Mouse (Mus musculus) stomach, embryonic 14.5 days (tissue): ENCODE results near the gene Wfikkn2. TPM values are rescaled to one million over a fixed set of nuclear protein-coding genes. Genes with fewer than 3 reads are reported as not detected.
A peak's percentile ranks its signal among the peaks of the same experiment; 100 is the strongest.

Experiments used
- ATAC-seq: fragments of 200-750 bp; cut with Nextera tagmentation; 2 replicates; pipeline ENCODE4 v1.8.0; 2017; ENCODE audit warnings: low read depth, moderate TSS enrichment; ENCODE audit not compliant: insufficient number of reproducible peaks, insufficient read depth, low FRiP score
- H3K27ac ChIP-seq: fragments of 300-500 bp; sonication (generic); 2 replicates; pipeline ENCODE4 v1.5.1; 2014; ENCODE audit warnings: mild to moderate bottlenecking, low read length, moderate library complexity, mixed read lengths
- H3K27me3 ChIP-seq: fragments of 300-500 bp; sonication (generic); 2 replicates; pipeline ENCODE4 v1.6.1; 2014; ENCODE audit warnings: low read length, control low read depth, mixed read lengths; ENCODE audit not compliant: control insufficient read depth, insufficient read depth
- H3K36me3 ChIP-seq: fragments of 300-500 bp; sonication (generic); 2 replicates; pipeline ENCODE4 v1.6.1; 2014; ENCODE audit warnings: mild to moderate bottlenecking, control low read depth, low read length, moderate library complexity, mixed read lengths; ENCODE audit not compliant: control insufficient read depth, insufficient read depth
- H3K4me1 ChIP-seq: fragments of 300-500 bp; sonication (generic); 2 replicates; pipeline ENCODE4 v1.6.1; 2014; ENCODE audit warnings: low read length, control low read depth, mixed read lengths; ENCODE audit not compliant: control insufficient read depth, insufficient read depth
- H3K4me2 ChIP-seq: fragments of 300-500 bp; sonication (generic); replicated peaks from 2 replicates; pipeline ENCODE4 v1.6.1; 2014; ENCODE audit warnings: low read depth, low read length, control low read depth
- H3K4me3 ChIP-seq: fragments of 300-500 bp; sonication (generic); 2 replicates; pipeline ENCODE4 v1.5.1; 2014; ENCODE audit warnings: low read depth, low read length, control low read depth
- H3K9ac ChIP-seq: fragments of 300-500 bp; sonication (generic); replicated peaks from 2 replicates; pipeline ENCODE4 v1.6.1; 2014; ENCODE audit warnings: low read depth, mild to moderate bottlenecking, control low read depth, low read length, moderate library complexity, mixed read lengths
- H3K9me3 ChIP-seq: fragments of 300-500 bp; sonication (generic); 2 replicates; pipeline ENCODE4 v1.6.1; 2016; ENCODE audit warnings: low read depth, low read length, control low read depth; ENCODE audit not compliant: control insufficient read depth
- WGBS: fragments of 180-500 bp; shearing (Covaris S2); extraction: QIAGEN DNeasy Blood & Tissue Kit; methylation state at CpG from one replicate; pipeline ENCODE4 v1.1.7; 2014; 5-methylcytosine and 5-hydroxymethylcytosine counted together
- polyA plus RNA-seq: library from polyadenylated mRNA; unstranded; fragments of >200 nt; fragmentation: Nextera tagmentation; extraction: Ambion mirVana; gene quantifications from 2 replicates; pipeline ENCODE4 v1.2.1, GENCODE M21; 2014

Wfikkn2 gene
- polyA plus RNA-seq, 1 experiment from 2014 or later, result 1.3 TPM

DNA sequence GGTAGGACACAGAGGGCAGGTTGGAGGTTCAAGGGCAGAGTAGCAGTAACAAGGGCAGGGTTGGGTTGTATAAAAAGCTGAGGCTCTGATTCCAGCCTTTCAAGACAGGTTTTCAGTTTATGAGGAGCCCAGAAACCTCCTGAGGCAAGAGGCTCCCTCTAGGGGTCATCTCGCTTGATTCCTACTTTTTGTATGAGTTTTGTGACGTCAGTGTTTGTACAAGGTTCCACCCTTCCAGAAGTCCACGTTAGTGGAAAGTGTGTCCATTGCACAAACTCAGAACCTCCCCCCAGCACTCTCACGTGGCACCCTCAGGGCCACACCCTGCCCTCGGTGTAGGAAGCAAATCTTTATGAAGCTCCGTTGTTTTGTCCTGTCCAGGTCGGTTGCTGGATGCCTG lies 19.8 kb downstream of the Wfikkn2 start:
- ATAC-seq, result peak; percentile 87
- Histone ChIP-seq H3K9me3 (no peaks in the 10 kb centered on the region), H3K36me3 (no peaks in the 10 kb centered on the region), H3K27ac (no peak overlapping the region), H3K27me3 (no peaks in the 10 kb centered on the region), H3K4me2 (0 out of 2 replicates have a peak overlapping the region, but pooled peaks have one; percentile 18), H3K4me3 (no peak overlapping the region), H3K9ac (no peak overlapping the region), H3K4me1 (no peaks in the 10 kb centered on the region)
- WGBS, result 25% methylated on average over 7 of the region's 7 CpGs

DNA sequence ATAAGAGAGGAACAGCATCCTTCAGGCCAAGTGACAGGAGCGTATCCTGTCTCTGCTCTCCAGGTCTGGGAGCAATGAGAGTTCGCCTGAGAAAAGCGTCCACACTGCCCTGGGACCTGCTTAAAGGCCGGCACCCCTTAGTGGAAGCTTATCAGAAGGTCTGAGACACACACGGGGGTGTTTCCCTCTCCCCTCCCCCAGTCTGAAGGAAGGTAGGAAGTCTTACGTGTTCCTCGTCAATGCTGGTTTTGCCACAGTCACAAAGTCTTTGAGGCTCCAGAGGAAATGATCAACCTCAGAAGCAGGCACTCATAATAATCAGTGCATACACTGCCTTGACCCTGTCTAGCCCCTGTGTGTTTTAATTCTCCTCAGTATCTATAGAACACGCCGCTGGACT lies 22.3 kb downstream of the Wfikkn2 start:
- H3K9ac ChIP-seq, result no peak overlapping the region
- no peak for ATAC-seq
- no peaks in the 10 kb centered on the region for H3K9me3 ChIP-seq
- H3K27me3 ChIP-seq, result no peaks in the 10 kb centered on the region
- H3K4me1 ChIP-seq, result no peaks in the 10 kb centered on the region
- no peaks in the 10 kb centered on the region for H3K36me3 ChIP-seq
- H3K27ac ChIP-seq, result no peak overlapping the region
- no peak overlapping the region for H3K4me3 ChIP-seq
- H3K4me2 ChIP-seq, result no peak overlapping the region
- WGBS, result 68% methylated on average over 9 of the region's 9 CpGs

DNA sequence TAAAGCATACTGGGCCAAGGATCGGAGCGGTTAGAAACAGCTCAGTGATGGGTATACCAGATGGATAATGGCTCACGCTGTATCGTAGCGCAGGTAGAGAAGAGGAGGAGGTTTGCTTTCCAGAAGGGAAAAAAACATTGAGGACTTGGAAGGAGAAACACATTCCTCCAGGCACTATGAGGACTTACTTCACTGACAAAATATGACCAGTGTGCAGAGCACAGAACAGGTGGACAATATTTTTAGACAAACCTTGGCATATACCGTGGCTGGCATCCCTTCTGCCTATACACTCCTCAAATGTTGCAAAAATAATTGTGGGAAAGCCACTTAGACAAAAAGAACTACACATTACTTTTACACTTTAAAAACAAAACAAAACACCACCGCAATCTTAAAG lies 24.5 kb downstream of the Wfikkn2 start:
- ATAC-seq, result no peak

DNA sequence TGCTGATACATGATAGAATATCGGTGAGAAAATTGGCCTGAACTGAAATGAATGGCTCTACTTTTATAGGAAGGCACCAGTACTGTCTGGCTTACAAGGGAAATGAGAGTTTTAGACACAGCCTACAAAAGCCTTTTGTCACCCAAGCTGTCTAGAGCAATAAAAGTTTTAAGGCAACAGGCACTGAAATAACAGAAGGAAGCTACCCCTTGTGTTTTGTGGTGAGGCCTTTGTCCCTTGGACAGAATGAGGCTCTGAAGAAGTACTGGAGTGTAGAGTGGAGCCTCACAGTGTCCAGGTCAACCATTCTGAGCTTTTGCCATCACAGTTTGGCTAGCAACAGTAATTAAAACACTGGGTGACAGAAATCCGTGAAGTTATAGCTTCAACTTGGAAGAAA lies 29.6 kb downstream of the Wfikkn2 start:
- 50% methylated on average over 2 of the region's 2 CpGs for WGBS
- no peak overlapping the region for H3K4me2 ChIP-seq
- no peak for ATAC-seq

More for the DNA sequence above, 24.5 kb downstream of the Wfikkn2 start:
- Histone ChIP-seq H3K27me3 (no peaks in the 10 kb centered on the region), H3K4me3 (no peak overlapping the region), H3K4me1 (no peaks in the 10 kb centered on the region), H3K27ac (no peak overlapping the region), H3K9ac (no peak overlapping the region), H3K4me2 (no peak overlapping the region), H3K36me3 (no peaks in the 10 kb centered on the region), H3K9me3 (no peaks in the 10 kb centered on the region)
- WGBS, result 88% methylated on average over 7 of the region's 7 CpGs

DNA sequence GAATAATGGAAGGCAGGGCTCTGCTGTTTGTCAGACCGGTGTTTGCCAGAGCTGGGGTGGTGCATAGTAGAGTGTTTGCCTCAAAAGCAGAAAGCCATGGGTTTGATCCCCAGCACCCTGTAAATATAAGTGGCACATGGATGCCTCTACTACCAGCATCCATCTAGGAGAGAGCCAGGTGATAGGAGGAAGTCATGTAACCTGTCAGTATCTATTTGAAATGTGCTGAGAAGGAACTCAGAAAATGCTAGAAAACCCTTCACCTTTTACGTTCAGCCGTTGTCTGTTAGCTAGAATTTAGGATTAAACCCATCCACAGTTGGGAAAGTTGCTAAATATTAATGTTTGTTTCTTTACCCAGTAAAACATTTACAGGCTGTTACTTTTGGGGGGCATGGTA lies 30.2 kb downstream of the Wfikkn2 start:
- no peak for ATAC-seq
- Histone ChIP-seq H3K4me2 (no peak overlapping the region), H3K36me3 (peaks cover 10% of the 10 kb centered on the region), H3K9me3 (no peaks in the 10 kb centered on the region), H3K27ac (no peak overlapping the region), H3K27me3 (no peaks in the 10 kb centered on the region), H3K4me3 (no peak overlapping the region), H3K4me1 (peaks cover 2% of the 10 kb centered on the region; the same call in 1 of the 2 replicates), H3K9ac (no peak overlapping the region)
- 90% methylated on average over 3 of the region's 3 CpGs for WGBS

More for the DNA sequence above, 29.6 kb downstream of the Wfikkn2 start:
- Histone ChIP-seq H3K9ac (no peak overlapping the region), H3K27me3 (no peaks in the 10 kb centered on the region), H3K27ac (no peak overlapping the region), H3K9me3 (no peaks in the 10 kb centered on the region), H3K36me3 (peaks cover 10% of the 10 kb centered on the region), H3K4me3 (no peak overlapping the region), H3K4me1 (peaks cover 2% of the 10 kb centered on the region; the same call in 1 of the 2 replicates)

DNA sequence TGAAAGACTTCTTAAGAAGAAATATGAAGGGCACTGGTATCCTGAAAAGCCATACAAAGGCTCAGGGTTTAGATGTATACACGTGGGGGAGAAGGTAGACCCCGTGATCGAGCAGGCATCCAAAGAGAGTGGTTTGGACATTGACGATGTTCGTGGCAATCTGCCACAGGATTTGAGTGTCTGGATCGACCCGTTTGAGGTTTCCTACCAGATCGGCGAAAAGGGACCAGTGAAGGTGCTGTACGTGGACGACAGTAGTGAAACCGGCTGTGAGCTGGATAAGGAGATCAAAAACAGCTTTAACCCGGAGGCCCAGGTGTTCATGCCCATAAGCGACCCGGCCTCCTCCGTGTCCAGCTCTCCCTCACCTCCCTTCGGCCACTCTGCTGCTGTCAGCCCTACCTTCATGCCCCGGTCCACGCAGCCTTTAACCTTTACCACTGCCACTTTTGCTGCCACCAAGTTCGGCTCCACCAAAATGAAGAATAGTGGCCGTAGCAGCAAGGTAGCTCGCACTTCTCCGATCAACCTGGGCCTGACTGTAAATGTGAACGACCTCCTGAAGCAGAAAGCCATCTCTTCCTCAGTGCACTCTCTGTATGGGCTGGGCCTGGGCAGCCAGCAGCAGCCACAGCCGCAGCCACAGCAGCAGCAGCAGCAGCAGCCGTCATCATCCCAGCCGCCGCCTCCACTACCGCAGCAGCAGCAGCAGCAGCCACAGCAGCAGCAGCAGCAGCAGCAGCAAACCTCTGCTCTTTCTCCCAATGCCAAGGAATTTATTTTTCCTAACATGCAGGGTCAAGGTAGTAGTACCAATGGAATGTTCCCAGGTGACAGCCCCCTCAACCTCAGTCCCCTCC lies 31.8 kb downstream of the Wfikkn2 start:
- Histone ChIP-seq H3K9me3 (no peaks in the 10 kb centered on the region), H3K4me2 (no peak overlapping the region), H3K27ac (no peak overlapping the region), H3K36me3 (peaks cover 10% of the 10 kb centered on the region), H3K4me3 (no peak overlapping the region; the same call in 1 of the 2 replicates), H3K9ac (no peak overlapping the region), H3K27me3 (no peaks in the 10 kb centered on the region), H3K4me1 (peaks cover 2% of the 10 kb centered on the region; the same call in 1 of the 2 replicates)
- ATAC-seq, result no peak
- 88% methylated on average over 29 of the region's 29 CpGs for WGBS

DNA sequence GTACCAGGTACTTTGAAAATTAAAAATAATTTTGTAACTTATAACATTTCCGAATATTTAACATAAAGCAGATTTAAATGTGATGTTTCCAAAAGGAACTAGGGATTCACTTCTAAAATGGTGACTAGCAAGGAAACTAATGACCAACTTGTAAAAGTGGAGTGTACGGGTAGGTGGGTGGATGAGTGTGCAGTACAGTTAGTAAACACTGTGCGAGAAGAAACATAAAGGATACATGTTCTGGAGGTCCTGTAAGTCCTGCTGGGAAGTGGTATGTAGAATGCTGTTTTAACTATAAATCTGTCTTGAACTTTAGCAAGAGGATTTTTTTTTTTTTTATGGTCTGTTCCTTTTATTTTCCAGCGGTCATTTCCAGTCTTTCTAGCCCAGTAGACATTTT lies 32.8 kb downstream of the Wfikkn2 start:
- peaks cover 2% of the 10 kb centered on the region; the same call in 1 of the 2 replicates for H3K4me1 ChIP-seq
- peak overlapping the region; percentile 65 for H3K4me2 ChIP-seq
- no peak overlapping the region for H3K9ac ChIP-seq
- H3K27ac ChIP-seq, result no peak overlapping the region
- H3K9me3 ChIP-seq, result no peaks in the 10 kb centered on the region
- WGBS, result 67% methylated on average over 4 of the region's 4 CpGs
- peak overlapping the region; percentile 88 for H3K4me3 ChIP-seq
- H3K36me3 ChIP-seq, result peaks cover 10% of the 10 kb centered on the region
- ATAC-seq, result no peak
- H3K27me3 ChIP-seq, result no peaks in the 10 kb centered on the region

DNA sequence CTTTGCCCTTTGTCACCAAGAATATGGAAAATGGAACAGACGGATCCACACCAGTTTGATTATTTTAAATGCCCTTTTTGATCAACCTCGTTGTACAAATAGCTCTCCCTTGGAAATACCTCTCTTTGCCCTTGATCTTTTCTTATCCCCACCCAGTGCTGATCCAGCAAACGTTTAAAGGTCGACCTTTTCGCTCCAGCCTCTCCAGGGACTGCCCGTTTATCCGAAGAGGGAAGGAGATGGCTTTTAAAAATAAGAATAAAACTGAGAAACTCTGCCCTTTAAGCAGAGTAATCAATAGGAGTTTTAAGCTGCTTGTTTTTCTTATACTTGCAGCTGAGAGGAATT lies 33.3 kb downstream of the Wfikkn2 start:
- ATAC-seq, result no peak
- WGBS, result 2% methylated on average over 7 of the region's 7 CpGs
- H3K27me3 ChIP-seq, result no peaks in the 10 kb centered on the region
- no peaks in the 10 kb centered on the region for H3K9me3 ChIP-seq
- peak overlapping the region; percentile 65 for H3K4me2 ChIP-seq
- peak overlapping the region; percentile 32 for H3K9ac ChIP-seq
- H3K4me3 ChIP-seq, result peak overlapping the region; percentile 88
- H3K27ac ChIP-seq, result peak overlapping the region; percentile 97; the same call in 1 of the 2 replicates
- H3K4me1 ChIP-seq, result peaks cover 2% of the 10 kb centered on the region; the same call in 1 of the 2 replicates
- peaks cover 10% of the 10 kb centered on the region for H3K36me3 ChIP-seq
